Mouse (Mus musculus): ENCODE measurements around the gene Dclk3. TPM values are rescaled to one million over a fixed set of nuclear protein-coding genes. Genes with fewer than 3 reads are reported as not detected.

The Dclk3 gene
- polyA plus RNA-seq, 1 experiment: 0.05 TPM

DNA sequence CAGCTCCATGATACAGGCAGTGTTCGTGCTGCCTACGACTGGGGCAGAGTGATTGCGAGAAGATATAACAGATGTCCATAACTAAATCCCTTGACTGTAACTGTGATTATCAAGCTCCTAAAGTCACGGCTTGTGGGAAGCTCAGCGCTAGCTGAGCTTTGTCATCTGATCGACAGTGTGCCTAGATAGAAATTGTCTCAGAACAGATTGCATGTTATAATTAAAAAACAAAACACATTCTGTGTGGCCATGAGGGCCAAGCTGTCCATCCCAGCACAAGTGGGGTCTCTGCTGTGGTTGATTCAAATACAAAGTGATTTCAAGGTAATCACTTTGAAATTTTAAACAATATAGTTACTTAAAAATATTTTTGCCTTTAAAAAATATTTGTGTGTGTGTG, 26.8 kb downstream of the Dclk3 start:
- no peak for DNase-seq (ENCODE audit: low read depth in 1 of 2, low spot score in 2 of 2)
- Histone ChIP-seq H3K27me3 (ENCODE audit: control insufficient read depth, insufficient read depth, low read length) (no peaks in the 10 kb centered on the region), H3K4me1 (ENCODE audit: control insufficient read depth, insufficient read depth, insufficient read length) (no peaks in the 10 kb centered on the region), H3K27ac (ENCODE audit: insufficient read depth, low read length) (no peak overlapping the region), H3K4me3 (ENCODE audit: extremely low read depth, insufficient read depth, insufficient read length) (no peak overlapping the region), H3K36me3 (ENCODE audit: control insufficient read depth, insufficient read depth, low read length) (no peaks in the 10 kb centered on the region)
- WGBS: 93% methylated on average over 6 of the region's 6 CpGs
- no peak for TF ChIP-seq CTCF (IDR thresholded peaks at IDR 0.05; ENCODE audit: extremely low read depth, insufficient read depth, insufficient read length, insufficient replicate concordance)
- no peak for TF ChIP-seq POLR2A (IDR thresholded peaks at IDR 0.05; ENCODE audit: low read depth, low read length)

DNA sequence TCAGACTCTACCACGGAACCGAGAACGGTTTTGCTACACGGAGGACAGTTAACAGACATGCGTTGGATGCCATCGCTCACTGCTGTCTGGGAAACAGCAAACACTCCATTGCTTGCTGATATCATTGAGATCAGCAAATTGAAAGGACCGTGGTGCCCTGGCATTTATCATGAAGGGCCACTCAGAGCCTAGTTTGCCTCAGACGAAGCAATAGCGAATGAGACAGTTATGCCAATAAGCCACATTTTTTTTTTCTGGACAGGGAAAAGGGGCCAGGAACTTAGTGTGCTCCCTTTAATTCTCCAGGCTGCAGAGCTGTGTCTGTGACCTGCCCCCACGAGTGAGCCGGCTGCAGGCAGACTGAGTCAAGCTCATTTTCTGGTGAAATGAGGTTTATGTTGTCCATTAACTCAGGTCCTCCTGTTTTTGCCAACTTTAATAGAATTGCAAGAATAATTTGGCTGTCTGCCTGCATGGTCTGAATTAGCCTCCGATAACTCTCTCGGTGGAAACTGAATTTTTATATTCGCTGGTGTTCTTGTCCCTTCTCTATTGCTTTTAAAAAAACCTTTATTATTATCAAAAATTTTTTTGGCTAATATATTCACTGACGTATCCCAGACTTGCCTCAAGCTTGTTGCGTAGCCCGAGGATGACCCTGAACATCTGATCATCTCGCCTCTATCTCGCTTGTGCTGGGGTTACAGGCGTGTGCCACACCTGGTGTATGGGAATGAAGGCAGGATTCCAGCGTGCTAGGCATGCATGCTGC, 35.0 kb downstream of the Dclk3 start:
- WGBS: 87% methylated on average over 21 of the region's 21 CpGs
- H3K4me1 ChIP-seq (ENCODE audit: control insufficient read depth, insufficient read depth, insufficient read length): no peaks in the 10 kb centered on the region
- H3K27me3 ChIP-seq (ENCODE audit: control insufficient read depth, insufficient read depth, low read length): no peaks in the 10 kb centered on the region
- no peak overlapping the region for H3K4me3 ChIP-seq (ENCODE audit: extremely low read depth, insufficient read depth, insufficient read length)
- H3K27ac ChIP-seq (ENCODE audit: insufficient read depth, low read length): no peak overlapping the region
- DNase-seq (ENCODE audit: low read depth in 1 of 2, low spot score in 2 of 2): no peak
- H3K36me3 ChIP-seq (ENCODE audit: control insufficient read depth, insufficient read depth, low read length): no peaks in the 10 kb centered on the region
- TF ChIP-seq POLR2A (IDR thresholded peaks at IDR 0.05; ENCODE audit: low read depth, low read length) (no peak), CTCF (IDR thresholded peaks at IDR 0.05; ENCODE audit: extremely low read depth, insufficient read depth, insufficient read length, insufficient replicate concordance) (no peak)

- no peak for DNase-seq (ENCODE audit: low read depth in 1 of 2, low spot score in 2 of 2)
- no peak overlapping the region for H3K27ac ChIP-seq (ENCODE audit: insufficient read depth, low read length)
- TF ChIP-seq POLR2A (IDR thresholded peaks at IDR 0.05; ENCODE audit: low read depth, low read length) (no peak), CTCF (IDR thresholded peaks at IDR 0.05; ENCODE audit: extremely low read depth, insufficient read depth, insufficient read length, insufficient replicate concordance) (no peak)
- no peaks in the 10 kb centered on the region for H3K4me1 ChIP-seq (ENCODE audit: control insufficient read depth, insufficient read depth, insufficient read length)
- H3K27me3 ChIP-seq (ENCODE audit: control insufficient read depth, insufficient read depth, low read length): no peaks in the 10 kb centered on the region
- no peak overlapping the region for H3K4me3 ChIP-seq (ENCODE audit: extremely low read depth, insufficient read depth, insufficient read length)
- 84% methylated on average over 3 of the region's 3 CpGs for WGBS
- no peaks in the 10 kb centered on the region for H3K36me3 ChIP-seq (ENCODE audit: control insufficient read depth, insufficient read depth, low read length)
These were observed 35.5 kb downstream of the Dclk3 start for GRCm38 (mm10) chr9:111474458-111474745.

GRCm38 (mm10) chr9:111475281-111475680, 36.4 kb downstream of the Dclk3 start:
- no peak for TF ChIP-seq CTCF (IDR thresholded peaks at IDR 0.05; ENCODE audit: extremely low read depth, insufficient read depth, insufficient read length, insufficient replicate concordance)
- no peak for TF ChIP-seq POLR2A (IDR thresholded peaks at IDR 0.05; ENCODE audit: low read depth, low read length)
- 90% methylated on average over 3 of the region's 3 CpGs for WGBS
- Histone ChIP-seq H3K4me3 (ENCODE audit: extremely low read depth, insufficient read depth, insufficient read length) (no peak overlapping the region), H3K27ac (ENCODE audit: insufficient read depth, low read length) (no peak overlapping the region), H3K27me3 (ENCODE audit: control insufficient read depth, insufficient read depth, low read length) (no peaks in the 10 kb centered on the region), H3K36me3 (ENCODE audit: control insufficient read depth, insufficient read depth, low read length) (no peaks in the 10 kb centered on the region), H3K4me1 (ENCODE audit: control insufficient read depth, insufficient read depth, insufficient read length) (no peaks in the 10 kb centered on the region)
- DNase-seq (ENCODE audit: low read depth in 1 of 2, low spot score in 2 of 2): no peak

DNA sequence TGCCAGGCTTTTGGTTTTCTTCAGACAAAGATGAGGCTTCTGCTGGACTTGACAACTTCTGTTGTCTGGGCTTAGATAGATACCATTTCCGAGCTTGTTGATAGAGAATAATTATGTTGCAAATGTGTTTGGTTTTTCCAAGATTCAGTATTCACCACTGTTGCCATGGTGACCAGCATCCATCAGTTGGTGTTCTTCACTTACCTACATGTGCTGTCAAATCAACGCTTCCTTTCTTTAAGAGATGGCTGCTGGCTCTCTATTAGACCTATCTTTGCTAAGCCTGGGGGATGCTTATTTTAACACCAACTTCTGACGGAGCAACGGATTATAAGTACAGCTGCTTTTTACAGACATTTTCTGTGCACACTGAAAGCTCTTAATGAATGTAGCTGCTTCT, 37.1 kb downstream of the Dclk3 start:
- H3K4me3 ChIP-seq (ENCODE audit: extremely low read depth, insufficient read depth, insufficient read length): no peak overlapping the region
- no peaks in the 10 kb centered on the region for H3K4me1 ChIP-seq (ENCODE audit: control insufficient read depth, insufficient read depth, insufficient read length)
- no peak for DNase-seq (ENCODE audit: low read depth in 1 of 2, low spot score in 2 of 2)
- H3K27ac ChIP-seq (ENCODE audit: insufficient read depth, low read length): no peak overlapping the region
- 89% methylated on average over 4 of the region's 4 CpGs for WGBS
- TF ChIP-seq POLR2A (IDR thresholded peaks at IDR 0.05; ENCODE audit: low read depth, low read length): no peak
- no peak for TF ChIP-seq CTCF (IDR thresholded peaks at IDR 0.05; ENCODE audit: extremely low read depth, insufficient read depth, insufficient read length, insufficient replicate concordance)
- no peaks in the 10 kb centered on the region for H3K27me3 ChIP-seq (ENCODE audit: control insufficient read depth, insufficient read depth, low read length)
- H3K36me3 ChIP-seq (ENCODE audit: control insufficient read depth, insufficient read depth, low read length): no peaks in the 10 kb centered on the region

DNA sequence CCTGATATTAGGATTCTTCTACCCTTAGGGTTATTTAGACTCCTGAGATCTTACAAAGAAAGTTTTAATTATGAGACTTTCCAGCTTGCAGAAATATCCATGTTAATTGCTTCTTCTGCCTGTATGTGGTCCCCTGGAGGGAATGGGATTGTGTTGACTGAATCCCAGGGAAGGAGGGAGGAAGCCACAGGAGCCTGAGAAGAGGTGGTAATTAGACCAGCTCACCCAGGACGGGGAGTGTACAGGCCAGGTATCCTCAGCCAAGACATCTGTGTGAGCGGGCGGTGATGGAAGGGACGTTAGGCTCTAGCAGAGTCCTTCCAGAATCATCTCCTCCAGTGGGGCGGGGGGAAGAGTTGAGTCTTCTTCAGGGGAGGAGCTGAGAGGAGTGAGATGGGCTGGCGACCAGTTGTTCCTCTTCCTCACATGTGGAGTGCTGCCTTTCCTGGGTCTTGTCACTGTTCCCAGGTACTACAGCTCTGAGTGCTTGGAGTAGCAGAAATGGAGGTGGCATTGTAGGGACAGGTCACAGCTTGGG, 37.7 kb downstream of the Dclk3 start:
- Histone ChIP-seq H3K27me3 (ENCODE audit: control insufficient read depth, insufficient read depth, low read length) (no peaks in the 10 kb centered on the region), H3K4me3 (ENCODE audit: extremely low read depth, insufficient read depth, insufficient read length) (no peak overlapping the region), H3K27ac (ENCODE audit: insufficient read depth, low read length) (no peak overlapping the region), H3K4me1 (ENCODE audit: control insufficient read depth, insufficient read depth, insufficient read length) (no peaks in the 10 kb centered on the region), H3K36me3 (ENCODE audit: control insufficient read depth, insufficient read depth, low read length) (no peaks in the 10 kb centered on the region)
- TF ChIP-seq CTCF (IDR thresholded peaks at IDR 0.05; ENCODE audit: extremely low read depth, insufficient read depth, insufficient read length, insufficient replicate concordance) (no peak), POLR2A (IDR thresholded peaks at IDR 0.05; ENCODE audit: low read depth, low read length) (no peak)
- WGBS: 84% methylated on average over 6 of the region's 6 CpGs
- DNase-seq (ENCODE audit: low read depth in 1 of 2, low spot score in 2 of 2): no peak

GRCm38 (mm10) chr9:111478853-111479490, 40.1 kb downstream of the Dclk3 start:
- DNase-seq (ENCODE audit: low read depth in 1 of 2, low spot score in 2 of 2): no peak
- no peak overlapping the region for H3K27ac ChIP-seq (ENCODE audit: insufficient read depth, low read length)
- 64% methylated on average over 7 of the region's 7 CpGs for WGBS
- H3K36me3 ChIP-seq (ENCODE audit: control insufficient read depth, insufficient read depth, low read length): no peaks in the 10 kb centered on the region
- no peak overlapping the region for H3K4me3 ChIP-seq (ENCODE audit: extremely low read depth, insufficient read depth, insufficient read length)
- H3K4me1 ChIP-seq (ENCODE audit: control insufficient read depth, insufficient read depth, insufficient read length): no peaks in the 10 kb centered on the region
- TF ChIP-seq POLR2A (IDR thresholded peaks at IDR 0.05; ENCODE audit: low read depth, low read length) (no peak), CTCF (IDR thresholded peaks at IDR 0.05; ENCODE audit: extremely low read depth, insufficient read depth, insufficient read length, insufficient replicate concordance) (no peak)
- H3K27me3 ChIP-seq (ENCODE audit: control insufficient read depth, insufficient read depth, low read length): no peaks in the 10 kb centered on the region
